Mouse (Mus musculus) G1E (cell line): ENCODE results near the gene Ncoa3.

Source experiments
- CTCF ChIP-seq: IDR thresholded peaks from 2 replicates; pipeline ENCODE4 v1.5.1; 2012; ENCODE audit warnings: low read depth, low read length, inconsistent platforms, mixed read lengths
- GATA1 ChIP-seq: IDR thresholded peaks from 2 replicates; pipeline ENCODE4 v1.6.1; 2012; ENCODE audit warnings: borderline replicate concordance, low read length, inconsistent platforms, mixed read lengths
- GATA2 ChIP-seq: IDR thresholded peaks from 2 replicates; pipeline ENCODE4 v1.6.1; 2012; ENCODE audit warnings: low read depth, low read length, inconsistent platforms, borderline replicate concordance
- POLR2AphosphoS5 ChIP-seq: IDR thresholded peaks from 2 replicates; pipeline ENCODE4 v1.6.1; 2012; ENCODE audit warnings: low read depth, low read length, inconsistent platforms; ENCODE audit not compliant: insufficient replicate concordance
- TAL1 ChIP-seq: conservative IDR thresholded peaks from 2 replicates; pipeline ENCODE4 v1.6.1; 2012; ENCODE audit warnings: low read depth, low read length, inconsistent platforms, mixed read lengths

DNA sequence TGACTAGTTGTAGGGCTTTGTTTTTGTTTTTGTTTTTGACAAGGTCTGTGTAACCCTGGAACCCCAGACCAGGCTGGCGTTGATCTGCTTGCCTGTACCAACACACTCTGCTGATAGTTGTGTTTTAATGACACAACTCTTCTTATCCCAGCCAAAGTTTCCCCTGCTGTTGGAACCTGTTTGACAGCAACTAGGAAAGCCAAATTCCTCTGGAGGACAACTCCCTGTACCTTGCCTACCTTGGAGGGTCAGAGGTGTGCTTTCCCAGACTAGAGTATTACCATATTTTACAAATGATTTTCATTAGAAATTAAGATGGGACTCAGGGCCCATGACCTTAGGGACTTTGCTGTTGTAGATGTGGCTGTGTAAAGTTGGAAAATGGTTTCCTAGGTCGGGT is 9.3 kb downstream of the Ncoa3 start:
- TF ChIP-seq CTCF (no peak), GATA1 (no peak), GATA2 (no peak), POLR2AphosphoS5 (no peak), TAL1 (no peak)
